Mouse (Mus musculus) embryonic facial prominence, embryonic 10.5 days (tissue): ENCODE data around the gene D130043K22Rik. TPM values are rescaled to one million over a fixed set of nuclear protein-coding genes. Genes with fewer than 3 reads are reported as not detected.

Source experiments
- DNase-seq: peaks from one replicate; pipeline ENCODE4 v3.0.0-alpha.2; 2017; ENCODE audit warnings: low spot score
- H3K27ac ChIP-seq: fragments of 300-500 bp; sonication (generic); replicated peaks from 2 replicates; pipeline ENCODE4 v1.5.1; 2016; ENCODE audit warnings: mild to moderate bottlenecking
- H3K27me3 ChIP-seq: fragments of 300-500 bp; sonication (generic); replicated peaks from 2 replicates; pipeline ENCODE4 v1.6.1; 2016; ENCODE audit warnings: low read depth, mild to moderate bottlenecking; ENCODE audit not compliant: poor library complexity, severe bottlenecking
- H3K36me3 ChIP-seq: fragments of 300-500 bp; sonication (generic); replicated peaks from 2 replicates; pipeline ENCODE4 v1.6.1; 2016; ENCODE audit warnings: mild to moderate bottlenecking, moderate library complexity
- H3K4me1 ChIP-seq: fragments of 300-500 bp; sonication (generic); 2 replicates; pipeline ENCODE4 v1.6.1; 2016
- H3K4me3 ChIP-seq: fragments of 300-500 bp; sonication (generic); 2 replicates; pipeline ENCODE4 v1.5.1; 2016; ENCODE audit warnings: mild to moderate bottlenecking, moderate library complexity
- H3K9me3 ChIP-seq: fragments of 300-500 bp; sonication (generic); 2 replicates; pipeline ENCODE4 v1.6.1; 2016; ENCODE audit warnings: mild to moderate bottlenecking
- WGBS: fragments of 180-500 bp; shearing (Covaris S2); methylation state at CpG from one replicate; pipeline ENCODE4 v1.1.7; 2016; 5-methylcytosine and 5-hydroxymethylcytosine counted together
- polyA plus RNA-seq: library from polyadenylated mRNA; unstranded; fragments of >200 nt; fragmentation: Nextera tagmentation; extraction: Ambion mirVana; gene quantifications from 2 replicates; pipeline ENCODE4 v1.2.1, GENCODE M21; 2016

The D130043K22Rik gene
- polyA plus RNA-seq, 1 experiment from 2014 or later: 0.27 TPM

GRCm38 (mm10) chr13:24879359-24880040 lies 34.6 kb downstream of the D130043K22Rik start:
- no peaks in the 10 kb centered on the region for H3K9me3 ChIP-seq
- no peaks in the 10 kb centered on the region for H3K4me1 ChIP-seq
- no peaks in the 10 kb centered on the region for H3K36me3 ChIP-seq
- H3K27me3 ChIP-seq: no peaks in the 10 kb centered on the region
- no peak overlapping the region for H3K4me3 ChIP-seq
- 91% methylated on average over 15 of the region's 15 CpGs for WGBS
- DNase-seq: no peak
- H3K27ac ChIP-seq: no peak overlapping the region

GRCm38 (mm10) chr13:24880208-24880607 lies 35.3 kb downstream of the D130043K22Rik start:
- no peaks in the 10 kb centered on the region for H3K36me3 ChIP-seq
- no peaks in the 10 kb centered on the region for H3K9me3 ChIP-seq
- WGBS: 86% methylated on average over 6 of the region's 6 CpGs
- H3K4me1 ChIP-seq: no peaks in the 10 kb centered on the region
- no peak overlapping the region for H3K27ac ChIP-seq
- no peak for DNase-seq
- no peak overlapping the region for H3K4me3 ChIP-seq
- no peaks in the 10 kb centered on the region for H3K27me3 ChIP-seq

GRCm38 (mm10) chr13:24880704-24881103 lies 35.8 kb downstream of the D130043K22Rik start:
- H3K4me1 ChIP-seq: no peaks in the 10 kb centered on the region
- no peaks in the 10 kb centered on the region for H3K27me3 ChIP-seq
- no peaks in the 10 kb centered on the region for H3K9me3 ChIP-seq
- H3K27ac ChIP-seq: no peak overlapping the region
- WGBS: 93% methylated on average over 5 of the region's 5 CpGs
- DNase-seq: no peak
- no peaks in the 10 kb centered on the region for H3K36me3 ChIP-seq
- no peak overlapping the region for H3K4me3 ChIP-seq

- Histone ChIP-seq H3K4me1 (no peaks in the 10 kb centered on the region), H3K27ac (no peak overlapping the region), H3K27me3 (no peaks in the 10 kb centered on the region), H3K9me3 (no peaks in the 10 kb centered on the region), H3K4me3 (no peak overlapping the region), H3K36me3 (no peaks in the 10 kb centered on the region)
- no peak for DNase-seq
- 93% methylated on average over 6 of the region's 6 CpGs for WGBS
These were observed 37.5 kb downstream of the D130043K22Rik start for GRCm38 (mm10) chr13:24882411-24882810.

GRCm38 (mm10) chr13:24889554-24889953 lies 44.6 kb downstream of the D130043K22Rik start:
- H3K27me3 ChIP-seq: no peaks in the 10 kb centered on the region
- no peak overlapping the region for H3K4me3 ChIP-seq
- H3K27ac ChIP-seq: no peak overlapping the region
- WGBS: 72% methylated on average over 1 of the region's 1 CpGs
- H3K36me3 ChIP-seq: no peaks in the 10 kb centered on the region
- no peaks in the 10 kb centered on the region for H3K9me3 ChIP-seq
- H3K4me1 ChIP-seq: no peaks in the 10 kb centered on the region
- no peak for DNase-seq

GRCm38 (mm10) chr13:24892516-24892915 lies 47.6 kb downstream of the D130043K22Rik start:
- no peaks in the 10 kb centered on the region for H3K36me3 ChIP-seq
- H3K27ac ChIP-seq: no peak overlapping the region
- WGBS: 93% methylated on average over 3 of the region's 3 CpGs
- H3K4me3 ChIP-seq: no peak overlapping the region
- DNase-seq: no peak
- no peaks in the 10 kb centered on the region for H3K27me3 ChIP-seq
- H3K4me1 ChIP-seq: no peaks in the 10 kb centered on the region
- no peaks in the 10 kb centered on the region for H3K9me3 ChIP-seq

GRCm38 (mm10) chr13:24893880-24894279 lies 48.9 kb downstream of the D130043K22Rik start:
- Histone ChIP-seq H3K4me3 (no peak overlapping the region), H3K4me1 (no peaks in the 10 kb centered on the region), H3K9me3 (no peaks in the 10 kb centered on the region), H3K36me3 (no peaks in the 10 kb centered on the region), H3K27ac (no peak overlapping the region), H3K27me3 (no peaks in the 10 kb centered on the region)
- WGBS: 80% methylated on average over 2 of the region's 2 CpGs
- no peak for DNase-seq

GRCm38 (mm10) chr13:24901916-24902315 lies 57.0 kb downstream of the D130043K22Rik start:
- Histone ChIP-seq H3K4me1 (no peaks in the 10 kb centered on the region), H3K9me3 (no peaks in the 10 kb centered on the region), H3K27me3 (no peaks in the 10 kb centered on the region), H3K4me3 (no peak overlapping the region), H3K27ac (no peak overlapping the region), H3K36me3 (no peaks in the 10 kb centered on the region)
- no peak for DNase-seq
- WGBS: 87% methylated on average over 2 of the region's 2 CpGs

- Histone ChIP-seq H3K4me3 (no peak overlapping the region), H3K27me3 (no peaks in the 10 kb centered on the region), H3K4me1 (no peaks in the 10 kb centered on the region), H3K9me3 (no peaks in the 10 kb centered on the region), H3K27ac (no peak overlapping the region), H3K36me3 (no peaks in the 10 kb centered on the region)
- WGBS: 81% methylated on average over 6 of the region's 6 CpGs
- no peak for DNase-seq
These were observed 58.5 kb downstream of the D130043K22Rik start for GRCm38 (mm10) chr13:24903412-24903811.

GRCm38 (mm10) chr13:24905422-24905821 lies 60.5 kb downstream of the D130043K22Rik start:
- Histone ChIP-seq H3K4me1 (no peaks in the 10 kb centered on the region), H3K4me3 (no peak overlapping the region), H3K27ac (no peak overlapping the region), H3K27me3 (no peaks in the 10 kb centered on the region), H3K36me3 (no peaks in the 10 kb centered on the region), H3K9me3 (no peaks in the 10 kb centered on the region)
- DNase-seq: no peak
- 91% methylated on average over 12 of the region's 12 CpGs for WGBS

- peaks cover 10% of the 10 kb centered on the region for H3K36me3 ChIP-seq
- H3K9me3 ChIP-seq: no peaks in the 10 kb centered on the region
- H3K4me1 ChIP-seq: no peaks in the 10 kb centered on the region
- H3K27me3 ChIP-seq: no peaks in the 10 kb centered on the region
- 84% methylated on average over 11 of the region's 11 CpGs for WGBS
- no peak overlapping the region for H3K4me3 ChIP-seq
- DNase-seq: no peak
- no peak overlapping the region for H3K27ac ChIP-seq
These were observed 62.1 kb downstream of the D130043K22Rik start for GRCm38 (mm10) chr13:24906831-24907570.

- no peaks in the 10 kb centered on the region for H3K27me3 ChIP-seq
- no peak for DNase-seq
- WGBS: 99% methylated on average over 1 of the region's 1 CpGs
- H3K4me1 ChIP-seq: no peaks in the 10 kb centered on the region
- H3K27ac ChIP-seq: no peak overlapping the region
- H3K36me3 ChIP-seq: peaks cover 19% of the 10 kb centered on the region
- no peak overlapping the region for H3K4me3 ChIP-seq
- no peaks in the 10 kb centered on the region for H3K9me3 ChIP-seq
These were observed 64.2 kb downstream of the D130043K22Rik start for GRCm38 (mm10) chr13:24909112-24909511.

GRCm38 (mm10) chr13:24913576-24913975 lies 68.6 kb downstream of the D130043K22Rik start:
- WGBS: 88% methylated on average over 7 of the region's 7 CpGs
- peaks cover 44% of the 10 kb centered on the region for H3K36me3 ChIP-seq
- DNase-seq: no peak
- H3K9me3 ChIP-seq: no peaks in the 10 kb centered on the region
- no peaks in the 10 kb centered on the region for H3K4me1 ChIP-seq
- H3K27ac ChIP-seq: no peak overlapping the region
- H3K27me3 ChIP-seq: no peaks in the 10 kb centered on the region
- no peak overlapping the region for H3K4me3 ChIP-seq
